Mouse (Mus musculus): ENCODE data around the gene Col18a1. TPM values are rescaled to one million over a fixed set of nuclear protein-coding genes. Genes with fewer than 3 reads are reported as not detected.

The Col18a1 gene
- polyA plus RNA-seq, 1 experiment from 2014 or later: 86.5 TPM

DNA sequence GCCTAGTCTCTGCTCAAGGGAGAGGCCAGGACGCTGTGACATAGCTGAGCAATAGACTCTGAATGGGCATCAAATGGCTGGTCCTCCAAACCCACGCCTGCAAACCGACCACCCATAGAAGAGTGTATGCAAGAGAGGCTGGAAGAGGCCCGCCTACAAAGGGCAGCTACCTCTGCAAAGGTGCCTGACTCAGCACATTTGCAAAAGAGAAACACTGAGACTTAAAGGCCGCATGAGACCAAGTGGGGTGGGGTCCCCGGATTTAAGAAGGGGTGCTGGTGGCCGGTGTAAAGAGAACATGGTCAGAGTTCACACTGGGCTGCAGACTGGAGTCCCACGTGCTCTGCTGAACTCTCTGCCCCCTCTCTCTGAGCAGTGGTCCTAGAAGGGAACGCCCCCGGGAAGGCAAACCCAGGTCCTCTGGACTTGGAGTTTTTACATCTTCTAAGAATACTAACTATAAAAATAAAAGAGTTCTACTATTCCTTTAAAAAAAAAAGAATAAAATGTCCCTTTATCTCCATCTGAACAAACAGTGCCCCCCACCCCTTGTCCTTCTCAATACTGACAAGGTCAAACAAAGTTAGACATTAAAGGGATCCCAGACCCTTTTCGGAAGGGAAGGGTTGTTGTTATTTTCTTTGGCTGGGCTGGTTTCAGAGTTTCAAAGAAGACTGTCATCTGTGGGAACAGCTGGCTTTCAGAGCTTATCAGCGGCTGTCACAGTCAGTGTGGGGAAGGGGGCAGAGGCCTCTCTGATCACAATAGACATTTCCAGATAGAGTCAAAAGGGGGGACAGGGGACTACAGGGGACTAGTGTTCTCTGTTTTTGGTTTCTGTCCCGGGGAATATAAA is 32.2 kb downstream of the Col18a1 start:
- WGBS: 60% methylated on average over 13 of the region's 13 CpGs
- no peaks in the 10 kb centered on the region for H3K27me3 ChIP-seq
- H3K4me2 ChIP-seq (replicated peaks): no peak overlapping the region
- no peak overlapping the region for H3K4me3 ChIP-seq (replicated peaks)
- no peaks in the 10 kb centered on the region for H3K36me3 ChIP-seq
- H3K9ac ChIP-seq: no peak overlapping the region
- ATAC-seq (ENCODE audit: insufficient number of reproducible peaks, low FRiP score, low TSS enrichment, low read depth): no peak
- no peak overlapping the region for H3K27ac ChIP-seq (replicated peaks)
- H3K4me1 ChIP-seq: peaks cover 32% of the 10 kb centered on the region
- H3K9me3 ChIP-seq (replicated peaks): no peaks in the 10 kb centered on the region

DNA sequence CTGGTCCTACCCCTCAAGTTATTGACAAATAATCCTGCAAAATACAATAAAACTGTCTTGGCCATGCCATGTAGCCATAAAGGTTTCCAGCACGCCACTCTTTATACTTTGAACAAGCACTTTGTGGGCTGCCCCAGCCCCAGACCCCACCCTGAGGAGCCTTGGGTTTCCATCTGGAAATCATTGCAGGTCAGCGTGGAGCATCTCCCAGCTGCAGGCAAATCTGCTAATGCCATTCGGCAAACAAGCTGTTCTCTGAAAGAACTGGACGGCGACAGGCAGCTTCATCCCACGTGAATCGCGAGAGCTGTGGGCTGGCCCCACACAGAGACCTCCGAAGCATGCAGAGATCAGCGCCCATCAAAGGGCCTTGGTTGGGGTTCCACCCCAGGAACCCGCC is 34.2 kb downstream of the Col18a1 start:
- no peak for ATAC-seq (ENCODE audit: insufficient number of reproducible peaks, low FRiP score, low TSS enrichment, low read depth)
- Histone ChIP-seq H3K4me3 (replicated peaks) (no peak overlapping the region), H3K27ac (replicated peaks) (peak overlapping the region; percentile 55; the same call in 1 of the 2 replicates), H3K36me3 (no peaks in the 10 kb centered on the region), H3K27me3 (no peaks in the 10 kb centered on the region), H3K4me2 (replicated peaks) (no peak overlapping the region), H3K9me3 (replicated peaks) (no peaks in the 10 kb centered on the region), H3K4me1 (peaks cover 32% of the 10 kb centered on the region), H3K9ac (no peak overlapping the region)
- WGBS: 17% methylated on average over 11 of the region's 11 CpGs

DNA sequence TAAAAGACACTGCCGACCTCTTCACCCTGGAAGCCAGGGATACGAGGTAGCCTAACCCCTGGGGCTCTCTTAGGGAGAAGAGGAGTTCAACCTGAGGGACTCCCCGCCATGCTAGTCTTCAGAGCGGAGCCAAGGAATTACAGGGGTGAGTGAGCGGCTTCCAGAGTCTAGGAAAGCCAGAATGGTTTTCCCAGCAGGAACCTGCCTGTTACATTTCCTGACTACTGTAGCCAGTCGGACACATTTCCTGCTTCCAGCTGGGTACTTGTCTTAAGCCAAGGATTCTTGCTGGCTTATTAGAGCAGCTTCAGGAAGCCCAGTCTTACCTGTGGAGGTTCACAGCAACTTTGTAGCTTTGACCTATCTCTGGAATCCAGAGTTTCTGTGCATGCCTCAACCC is 34.8 kb downstream of the Col18a1 start:
- Histone ChIP-seq H3K4me2 (replicated peaks) (no peak overlapping the region), H3K4me1 (peaks cover 32% of the 10 kb centered on the region), H3K36me3 (no peaks in the 10 kb centered on the region), H3K9me3 (replicated peaks) (no peaks in the 10 kb centered on the region), H3K27me3 (no peaks in the 10 kb centered on the region), H3K27ac (replicated peaks) (peak overlapping the region; percentile 55; the same call in 1 of the 2 replicates), H3K4me3 (replicated peaks) (no peak overlapping the region), H3K9ac (no peak overlapping the region)
- WGBS: 52% methylated on average over 6 of the region's 6 CpGs
- ATAC-seq (ENCODE audit: insufficient number of reproducible peaks, low FRiP score, low TSS enrichment, low read depth): no peak

DNA sequence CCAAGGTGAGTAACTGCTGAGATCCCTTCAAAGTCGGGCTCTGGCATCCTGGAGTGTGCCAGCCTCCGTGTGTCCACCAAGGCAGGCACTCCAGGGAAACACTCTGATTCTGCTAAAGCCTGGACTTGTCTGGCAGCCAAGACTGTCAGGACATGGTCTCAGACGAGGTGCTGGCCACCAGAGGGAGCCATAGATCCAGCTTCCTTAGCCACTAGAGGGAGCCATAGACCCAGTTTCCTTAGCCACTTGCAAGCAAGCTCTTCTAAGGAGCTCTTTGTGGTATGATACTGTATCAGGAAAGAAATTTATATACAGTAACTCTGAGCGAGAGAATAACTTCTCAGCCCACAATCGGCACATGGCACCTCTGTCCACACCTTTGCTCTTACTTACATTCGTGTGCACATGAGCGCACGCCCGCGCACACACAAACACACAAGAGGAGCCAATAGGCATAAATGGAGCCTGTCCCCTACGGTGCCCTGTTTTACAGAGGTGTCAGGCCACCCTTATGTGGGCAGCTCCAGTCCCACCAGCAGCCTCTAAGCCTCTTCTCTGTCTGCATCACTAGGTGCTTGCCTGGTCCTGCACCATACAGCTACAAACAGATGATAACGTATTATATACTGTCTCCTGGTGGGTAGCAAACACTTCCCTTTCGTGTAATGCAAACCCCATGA is 35.6 kb downstream of the Col18a1 start:
- Histone ChIP-seq H3K4me1 (peaks cover 32% of the 10 kb centered on the region), H3K27ac (replicated peaks) (peak overlapping the region; percentile 55), H3K9ac (no peak overlapping the region), H3K9me3 (replicated peaks) (no peaks in the 10 kb centered on the region), H3K27me3 (no peaks in the 10 kb centered on the region), H3K36me3 (no peaks in the 10 kb centered on the region), H3K4me3 (replicated peaks) (no peak overlapping the region), H3K4me2 (replicated peaks) (no peak overlapping the region)
- ATAC-seq (ENCODE audit: insufficient number of reproducible peaks, low FRiP score, low TSS enrichment, low read depth): peak; percentile 52; the same call in 1 of the 2 replicates
- WGBS: 46% methylated on average over 13 of the region's 13 CpGs

DNA sequence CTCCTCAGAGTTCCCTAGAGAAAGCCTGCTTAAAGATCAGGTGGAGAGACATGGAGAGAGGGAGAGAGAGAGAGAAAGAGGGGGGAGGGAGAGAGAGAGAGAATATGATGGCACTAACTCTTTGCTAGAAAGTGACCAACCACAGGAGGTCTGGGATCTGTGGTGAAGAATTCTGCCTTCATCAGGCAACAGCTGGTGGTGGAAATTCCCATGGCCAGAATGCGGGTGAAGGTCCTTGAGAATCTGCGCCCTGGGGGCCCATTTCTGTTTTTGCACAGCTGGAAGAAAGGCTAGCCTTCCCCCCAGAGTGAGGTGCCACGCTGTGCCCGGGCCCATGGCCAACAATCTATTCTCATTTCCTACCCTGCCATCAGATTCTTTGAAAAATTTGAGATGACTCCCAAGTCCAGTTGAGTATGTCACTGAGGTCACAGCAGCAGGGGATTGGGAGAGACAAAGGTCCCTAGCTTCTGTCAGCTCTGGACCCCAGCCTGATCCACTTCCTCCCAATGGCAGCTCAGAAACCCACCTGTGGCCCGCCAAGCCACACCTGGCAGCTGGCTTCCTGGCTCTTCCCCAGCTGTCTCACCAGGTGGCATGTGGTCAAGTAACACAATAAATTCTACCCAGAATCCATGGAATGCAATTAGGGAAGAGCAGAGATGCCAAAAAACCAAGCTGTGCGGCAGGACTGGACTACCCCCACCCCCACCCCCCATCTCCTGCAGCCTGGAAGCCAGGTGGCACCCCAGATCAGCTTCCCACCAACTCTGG is 36.5 kb downstream of the Col18a1 start:
- no peak for ATAC-seq (ENCODE audit: insufficient number of reproducible peaks, low FRiP score, low TSS enrichment, low read depth)
- H3K4me3 ChIP-seq (replicated peaks): no peak overlapping the region
- peaks cover 35% of the 10 kb centered on the region for H3K4me1 ChIP-seq
- 67% methylated on average over 6 of the region's 6 CpGs for WGBS
- H3K4me2 ChIP-seq (replicated peaks): no peak overlapping the region
- H3K36me3 ChIP-seq: no peaks in the 10 kb centered on the region
- no peaks in the 10 kb centered on the region for H3K9me3 ChIP-seq (replicated peaks)
- H3K27ac ChIP-seq (replicated peaks): peak overlapping the region; percentile 24
- no peak overlapping the region for H3K9ac ChIP-seq
- no peaks in the 10 kb centered on the region for H3K27me3 ChIP-seq

- no peak for ATAC-seq (ENCODE audit: insufficient number of reproducible peaks, low FRiP score, low TSS enrichment, low read depth)
- H3K9ac ChIP-seq: no peak overlapping the region
- H3K36me3 ChIP-seq: no peaks in the 10 kb centered on the region
- no peaks in the 10 kb centered on the region for H3K9me3 ChIP-seq (replicated peaks)
- no peaks in the 10 kb centered on the region for H3K27me3 ChIP-seq
- H3K4me2 ChIP-seq (replicated peaks): no peak overlapping the region
- WGBS: 68% methylated on average over 2 of the region's 2 CpGs
- no peak overlapping the region for H3K27ac ChIP-seq (replicated peaks)
- H3K4me3 ChIP-seq (replicated peaks): no peak overlapping the region
- peaks cover 44% of the 10 kb centered on the region for H3K4me1 ChIP-seq
Observed at GRCm38 (mm10) chr10:77127926-77128325, 38.4 kb downstream of the Col18a1 start.

DNA sequence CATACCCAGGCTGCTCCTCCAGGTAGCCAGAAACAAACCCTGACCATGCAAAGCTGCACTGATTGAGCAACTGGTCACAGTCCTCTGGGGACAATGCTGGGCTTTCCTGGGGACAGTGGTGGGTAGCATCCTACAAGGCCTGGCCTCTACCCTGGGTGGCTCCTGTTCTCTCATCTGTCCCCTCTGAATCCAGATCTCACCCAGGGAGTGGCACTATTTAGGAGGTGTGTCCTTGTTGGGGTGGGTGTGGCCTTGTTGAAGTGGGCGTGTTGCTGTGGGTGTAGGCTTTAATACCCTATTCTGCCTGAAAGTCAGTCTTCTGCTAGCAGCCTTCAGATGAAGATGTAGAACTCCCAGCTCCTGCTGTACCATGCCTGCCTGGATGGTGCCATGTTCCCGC is 39.8 kb downstream of the Col18a1 start:
- H3K36me3 ChIP-seq: no peaks in the 10 kb centered on the region
- no peak overlapping the region for H3K27ac ChIP-seq (replicated peaks)
- H3K9ac ChIP-seq: no peak overlapping the region
- peaks cover 33% of the 10 kb centered on the region for H3K4me1 ChIP-seq
- no peak for ATAC-seq (ENCODE audit: insufficient number of reproducible peaks, low FRiP score, low TSS enrichment, low read depth)
- H3K27me3 ChIP-seq: no peaks in the 10 kb centered on the region
- WGBS: 78% methylated on average over 2 of the region's 2 CpGs
- H3K9me3 ChIP-seq (replicated peaks): no peaks in the 10 kb centered on the region
- H3K4me2 ChIP-seq (replicated peaks): no peak overlapping the region
- H3K4me3 ChIP-seq (replicated peaks): no peak overlapping the region

DNA sequence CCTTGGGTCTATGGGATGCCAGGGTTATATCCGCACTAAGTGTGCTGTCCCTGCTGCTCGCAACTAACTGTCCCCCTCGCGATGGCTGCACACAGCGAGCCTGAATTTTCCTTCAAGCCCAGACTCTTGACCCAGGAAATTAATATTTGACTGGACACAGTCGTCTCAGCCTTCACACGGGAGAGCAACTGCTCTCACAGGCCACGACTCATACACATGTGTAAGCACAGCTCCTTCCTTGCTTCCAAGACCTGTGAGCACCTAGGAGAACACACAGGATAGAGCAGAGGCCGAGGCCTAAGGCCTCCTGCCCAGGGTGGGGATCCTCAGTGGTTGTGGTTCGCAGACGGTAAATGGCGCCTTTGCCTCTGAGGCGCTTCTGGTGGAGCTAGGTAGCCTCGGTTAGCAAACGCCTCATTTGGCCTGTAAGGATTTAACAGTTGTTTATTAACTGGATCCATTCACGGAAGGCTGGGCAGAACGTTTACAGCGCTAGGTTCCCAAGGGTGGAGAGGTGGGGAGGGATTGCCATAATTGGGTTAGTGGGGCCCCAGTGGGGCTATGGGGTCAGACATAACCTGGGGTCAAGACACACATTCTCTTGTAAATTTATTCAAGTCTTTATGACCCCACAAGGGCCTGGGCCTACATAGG is 41.1 kb downstream of the Col18a1 start:
- Histone ChIP-seq H3K27ac (replicated peaks) (no peak overlapping the region), H3K4me1 (peaks cover 20% of the 10 kb centered on the region), H3K36me3 (no peaks in the 10 kb centered on the region), H3K4me2 (replicated peaks) (no peak overlapping the region), H3K9ac (no peak overlapping the region), H3K9me3 (replicated peaks) (no peaks in the 10 kb centered on the region), H3K27me3 (no peaks in the 10 kb centered on the region), H3K4me3 (replicated peaks) (no peak overlapping the region)
- 84% methylated on average over 18 of the region's 18 CpGs for WGBS
- ATAC-seq (ENCODE audit: insufficient number of reproducible peaks, low FRiP score, low TSS enrichment, low read depth): no peak

DNA sequence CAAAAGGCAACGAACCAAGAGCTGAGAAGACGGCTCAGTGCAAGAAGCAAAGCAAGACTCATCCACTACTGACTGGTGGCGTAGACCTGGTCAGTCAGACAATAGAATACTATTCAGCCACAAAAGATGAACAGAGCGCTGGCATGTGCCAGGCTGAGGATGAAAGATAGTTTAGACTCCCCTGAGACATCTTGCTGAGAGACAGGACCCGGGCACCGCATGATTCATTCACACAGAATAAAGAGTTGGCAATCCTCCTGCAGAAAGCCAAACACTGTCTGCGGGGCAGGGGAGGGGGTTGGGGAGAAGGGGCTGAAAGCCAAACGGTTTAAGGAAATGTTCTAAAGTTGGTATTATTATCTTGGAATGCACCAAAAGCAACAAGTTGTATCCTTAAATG is 42.4 kb downstream of the Col18a1 start:
- no peak overlapping the region for H3K27ac ChIP-seq (replicated peaks)
- no peaks in the 10 kb centered on the region for H3K9me3 ChIP-seq (replicated peaks)
- no peaks in the 10 kb centered on the region for H3K27me3 ChIP-seq
- no peak overlapping the region for H3K9ac ChIP-seq
- no peak overlapping the region for H3K4me3 ChIP-seq (replicated peaks)
- peaks cover 16% of the 10 kb centered on the region for H3K4me1 ChIP-seq
- 44% methylated on average over 8 of the region's 8 CpGs for WGBS
- no peak for ATAC-seq (ENCODE audit: insufficient number of reproducible peaks, low FRiP score, low TSS enrichment, low read depth)
- no peak overlapping the region for H3K4me2 ChIP-seq (replicated peaks)
- no peaks in the 10 kb centered on the region for H3K36me3 ChIP-seq

- no peak for ATAC-seq (ENCODE audit: insufficient number of reproducible peaks, low FRiP score, low TSS enrichment, low read depth)
- H3K9ac ChIP-seq: no peak overlapping the region
- no peak overlapping the region for H3K4me2 ChIP-seq (replicated peaks)
- WGBS: 83% methylated on average over 8 of the region's 8 CpGs
- H3K27ac ChIP-seq (replicated peaks): no peak overlapping the region
- no peaks in the 10 kb centered on the region for H3K36me3 ChIP-seq
- no peak overlapping the region for H3K4me3 ChIP-seq (replicated peaks)
- H3K27me3 ChIP-seq: no peaks in the 10 kb centered on the region
- no peaks in the 10 kb centered on the region for H3K9me3 ChIP-seq (replicated peaks)
- peaks cover 33% of the 10 kb centered on the region for H3K4me1 ChIP-seq
Observed at GRCm38 (mm10) chr10:77121287-77122022, 44.9 kb downstream of the Col18a1 start.
